Mouse (Mus musculus): Measurements from ENCODE around the gene Sis. TPM values are rescaled to one million over a fixed set of nuclear protein-coding genes. Genes with fewer than 3 reads are reported as not detected.

The Sis gene
- polyA plus RNA-seq, 1 experiment = not detected

DNA sequence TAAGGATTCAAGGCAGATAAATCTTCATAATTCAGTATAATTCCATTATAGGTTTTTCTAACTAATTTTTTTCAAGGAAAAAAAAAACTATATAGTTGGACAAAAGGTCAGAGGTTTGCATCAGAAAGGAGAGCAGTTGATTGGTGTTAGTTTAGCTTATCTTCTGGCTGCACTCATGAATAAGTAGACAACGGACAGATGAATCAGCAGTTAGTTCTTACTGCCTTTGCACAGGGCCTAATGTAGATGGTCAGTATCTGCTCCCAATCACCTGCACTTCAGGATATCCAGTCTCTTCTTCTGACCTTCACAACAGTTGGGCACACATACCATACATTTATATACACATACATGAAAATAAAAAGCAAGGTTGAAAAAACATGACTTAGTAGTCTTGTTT, 85.2 kb downstream of the Sis start:
- Histone ChIP-seq H3K4me3 (ENCODE audit: extremely low read depth, insufficient read depth, insufficient read length) (no peak overlapping the region), H3K27me3 (ENCODE audit: control insufficient read depth, insufficient read depth, low read length) (no peaks in the 10 kb centered on the region), H3K27ac (ENCODE audit: insufficient read depth, low read length) (no peak overlapping the region), H3K36me3 (ENCODE audit: control insufficient read depth, insufficient read depth, low read length) (no peaks in the 10 kb centered on the region), H3K4me1 (ENCODE audit: control insufficient read depth, insufficient read depth, insufficient read length) (no peaks in the 10 kb centered on the region)
- no peak for DNase-seq (ENCODE audit: low read depth in 1 of 2, low spot score in 2 of 2)
- TF ChIP-seq POLR2A (IDR thresholded peaks at IDR 0.05; ENCODE audit: low read depth, low read length) (no peak), CTCF (IDR thresholded peaks at IDR 0.05; ENCODE audit: extremely low read depth, insufficient read depth, insufficient read length, insufficient replicate concordance) (no peak)
- 91% methylated on average over 1 of the region's 1 CpGs for WGBS

DNA sequence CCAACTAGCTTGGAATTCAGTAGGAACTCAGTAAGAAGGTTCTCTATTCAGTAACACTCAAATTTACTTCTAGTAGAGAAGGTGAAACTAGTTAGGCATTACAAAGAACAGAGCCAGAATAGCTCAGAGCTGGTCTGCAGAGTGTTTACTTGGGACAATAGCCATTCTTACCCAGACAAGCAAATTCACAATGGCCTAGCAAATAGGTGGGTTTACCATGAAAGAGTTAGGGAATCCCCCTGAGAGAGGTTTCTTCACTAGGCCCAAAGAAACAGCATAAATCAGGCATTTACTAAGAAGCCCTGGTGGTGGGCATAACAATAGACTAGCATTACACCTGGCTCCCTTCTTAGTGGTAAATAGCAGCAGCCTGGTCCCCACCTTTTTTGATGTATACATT, 99.5 kb downstream of the Sis start:
- Histone ChIP-seq H3K4me1 (ENCODE audit: control insufficient read depth, insufficient read depth, insufficient read length) (no peaks in the 10 kb centered on the region), H3K36me3 (ENCODE audit: control insufficient read depth, insufficient read depth, low read length) (no peaks in the 10 kb centered on the region), H3K27ac (ENCODE audit: insufficient read depth, low read length) (no peak overlapping the region), H3K27me3 (ENCODE audit: control insufficient read depth, insufficient read depth, low read length) (no peaks in the 10 kb centered on the region), H3K4me3 (ENCODE audit: extremely low read depth, insufficient read depth, insufficient read length) (no peak overlapping the region)
- no peak for DNase-seq (ENCODE audit: low read depth in 1 of 2, low spot score in 2 of 2)
- TF ChIP-seq CTCF (IDR thresholded peaks at IDR 0.05; ENCODE audit: extremely low read depth, insufficient read depth, insufficient read length, insufficient replicate concordance) = no peak
- no peak for TF ChIP-seq POLR2A (IDR thresholded peaks at IDR 0.05; ENCODE audit: low read depth, low read length)

DNA sequence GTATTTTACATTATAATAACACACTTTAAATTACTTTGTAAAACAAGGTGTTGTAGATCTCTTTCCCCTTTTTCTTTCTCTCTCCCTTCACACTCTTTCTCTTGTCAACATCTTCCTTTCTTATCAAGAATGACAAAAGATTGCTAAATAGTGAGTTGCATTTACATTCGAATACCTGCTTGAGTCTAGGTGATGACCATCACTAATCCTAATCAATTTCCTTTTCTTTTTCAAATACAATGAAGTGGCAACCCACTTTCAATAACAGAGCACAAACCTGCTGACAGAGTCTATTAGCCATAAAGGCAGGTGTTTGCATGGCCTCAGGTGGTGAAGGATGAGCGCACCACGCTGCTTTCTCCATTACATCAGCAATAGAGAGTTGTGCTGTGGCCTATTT, 108.9 kb downstream of the Sis start:
- TF ChIP-seq CTCF (IDR thresholded peaks at IDR 0.05; ENCODE audit: extremely low read depth, insufficient read depth, insufficient read length, insufficient replicate concordance) (no peak), POLR2A (IDR thresholded peaks at IDR 0.05; ENCODE audit: low read depth, low read length) (no peak)

DNA sequence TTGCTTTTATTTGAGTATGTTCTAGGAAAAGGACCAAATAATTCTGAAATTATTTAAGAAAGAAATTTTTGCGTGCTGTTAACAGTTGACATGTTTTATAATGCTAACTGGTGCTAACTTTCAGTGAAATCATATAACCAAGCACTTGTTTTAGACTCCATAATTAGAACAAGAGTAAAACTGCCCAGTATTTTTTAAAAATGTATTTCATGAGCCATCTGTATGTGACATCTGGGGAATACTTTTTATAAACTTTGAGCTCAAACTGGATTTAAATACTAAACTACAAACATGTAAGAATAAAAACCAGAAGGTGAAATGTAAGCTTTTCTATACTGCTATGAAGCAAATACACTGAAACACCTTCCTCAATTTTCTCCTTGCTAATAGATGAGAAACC, 112.3 kb downstream of the Sis start:
- H3K27me3 ChIP-seq (ENCODE audit: control insufficient read depth, insufficient read depth, low read length) = no peaks in the 10 kb centered on the region
- no peak overlapping the region for H3K27ac ChIP-seq (ENCODE audit: insufficient read depth, low read length)
- no peaks in the 10 kb centered on the region for H3K4me1 ChIP-seq (ENCODE audit: control insufficient read depth, insufficient read depth, insufficient read length)
- no peak for DNase-seq (ENCODE audit: low read depth in 1 of 2, low spot score in 2 of 2)
- no peaks in the 10 kb centered on the region for H3K36me3 ChIP-seq (ENCODE audit: control insufficient read depth, insufficient read depth, low read length)
- WGBS = 84% methylated on average over 1 of the region's 1 CpGs
- H3K4me3 ChIP-seq (ENCODE audit: extremely low read depth, insufficient read depth, insufficient read length) = no peak overlapping the region
- no peak for TF ChIP-seq POLR2A (IDR thresholded peaks at IDR 0.05; ENCODE audit: low read depth, low read length)
- no peak for TF ChIP-seq CTCF (IDR thresholded peaks at IDR 0.05; ENCODE audit: extremely low read depth, insufficient read depth, insufficient read length, insufficient replicate concordance)

More for the DNA sequence above, 108.9 kb downstream of the Sis start:
- 82% methylated on average over 3 of the region's 3 CpGs for WGBS
- H3K27me3 ChIP-seq (ENCODE audit: control insufficient read depth, insufficient read depth, low read length) = no peaks in the 10 kb centered on the region
- H3K36me3 ChIP-seq (ENCODE audit: control insufficient read depth, insufficient read depth, low read length) = no peaks in the 10 kb centered on the region
- no peak for DNase-seq (ENCODE audit: low read depth in 1 of 2, low spot score in 2 of 2)
- H3K4me1 ChIP-seq (ENCODE audit: control insufficient read depth, insufficient read depth, insufficient read length) = no peaks in the 10 kb centered on the region
- H3K27ac ChIP-seq (ENCODE audit: insufficient read depth, low read length) = no peak overlapping the region
- no peak overlapping the region for H3K4me3 ChIP-seq (ENCODE audit: extremely low read depth, insufficient read depth, insufficient read length)

DNA sequence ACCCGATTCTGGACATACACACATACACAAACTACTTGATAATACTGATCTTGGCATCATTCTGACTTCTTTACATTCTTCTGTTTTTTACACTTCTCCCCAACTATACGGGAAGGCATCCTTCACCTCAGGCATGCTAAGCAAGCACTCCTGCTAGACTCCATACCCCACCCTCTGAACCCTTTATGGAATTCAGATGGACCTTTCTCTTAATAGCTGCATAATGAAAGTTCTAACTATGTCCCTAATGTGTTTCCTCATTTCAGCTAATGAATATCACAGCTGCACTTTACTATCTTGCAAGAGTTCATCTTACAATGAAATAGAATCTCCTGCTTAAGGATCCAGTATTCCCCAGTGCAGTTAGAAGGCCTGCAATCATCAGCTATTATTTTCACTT, 127.0 kb downstream of the Sis start:
- no peak for DNase-seq (ENCODE audit: low read depth in 1 of 2, low spot score in 2 of 2)
- TF ChIP-seq CTCF (IDR thresholded peaks at IDR 0.05; ENCODE audit: extremely low read depth, insufficient read depth, insufficient read length, insufficient replicate concordance) (no peak), POLR2A (IDR thresholded peaks at IDR 0.05; ENCODE audit: low read depth, low read length) (no peak)
- no peak overlapping the region for H3K27ac ChIP-seq (ENCODE audit: insufficient read depth, low read length)
- no peaks in the 10 kb centered on the region for H3K4me1 ChIP-seq (ENCODE audit: control insufficient read depth, insufficient read depth, insufficient read length)
- 77% methylated on average over 2 of the region's 2 CpGs for WGBS
- H3K36me3 ChIP-seq (ENCODE audit: control insufficient read depth, insufficient read depth, low read length) = no peaks in the 10 kb centered on the region
- no peaks in the 10 kb centered on the region for H3K27me3 ChIP-seq (ENCODE audit: control insufficient read depth, insufficient read depth, low read length)
- H3K4me3 ChIP-seq (ENCODE audit: extremely low read depth, insufficient read depth, insufficient read length) = no peak overlapping the region

Other genes starting within 250 kb of the Sis start
- not detected in 2 replicates for gene Slitrk3, start 89.9 kb upstream of the Sis start, polyA plus RNA-seq (2012; rRNA removed)

Measured in spleen, adult 2 months (tissue).